Mouse (Mus musculus): Measurements from ENCODE around the gene Postn.

The Postn gene

GRCm38 (mm10) chr3:54420189-54420928 is 59.5 kb downstream of the Postn start:
- peak; percentile 4 to 18 for DNase-seq

GRCm38 (mm10) chr3:54420983-54421382 is 60.1 kb downstream of the Postn start:
- peak; percentile 16 to 31 for DNase-seq

GRCm38 (mm10) chr3:54421666-54422065 is 60.8 kb downstream of the Postn start:
- DNase-seq: peak; percentile 7 to 10

- DNase-seq: no peak
Observed at GRCm38 (mm10) chr3:54424146-54424545, 63.2 kb downstream of the Postn start.

- no peak for DNase-seq
Observed at GRCm38 (mm10) chr3:54431663-54432062, 70.8 kb downstream of the Postn start.

- no peak for DNase-seq
Observed at GRCm38 (mm10) chr3:54432167-54432566, 71.3 kb downstream of the Postn start.

GRCm38 (mm10) chr3:54432605-54433004 is 71.7 kb downstream of the Postn start:
- no peak for DNase-seq

- DNase-seq: no peak
Observed at GRCm38 (mm10) chr3:54434571-54434970, 73.7 kb downstream of the Postn start.

- DNase-seq: no peak
Observed at GRCm38 (mm10) chr3:54436373-54436964, 75.6 kb downstream of the Postn start.

All from kidney, postnatal 4 days (tissue).